Mouse (Mus musculus): ENCODE results near the gene Zfp991.
"Not testable (repeated sequence)": the region's sequence is repeated elsewhere in the genome, so short reads cannot be mapped to it uniquely, and the experiment has no call there.

The Zfp991 gene

GRCm38 (mm10) chr4:147186824-147187223, 55.0 kb downstream of the Zfp991 start:
- DNase-seq: not testable (repeated sequence)

GRCm38 (mm10) chr4:147187283-147187965, 55.6 kb downstream of the Zfp991 start:
- DNase-seq: not testable (repeated sequence)

GRCm38 (mm10) chr4:147195186-147195585, 63.3 kb downstream of the Zfp991 start:
- not testable (repeated sequence) for DNase-seq

- not testable (repeated sequence) for DNase-seq
Measured at GRCm38 (mm10) chr4:147197210-147197609, 65.4 kb downstream of the Zfp991 start.

GRCm38 (mm10) chr4:147199055-147199750, 67.4 kb downstream of the Zfp991 start:
- not testable (repeated sequence) for DNase-seq

- not testable (repeated sequence) for DNase-seq
Measured at GRCm38 (mm10) chr4:147201920-147202660, 70.3 kb downstream of the Zfp991 start.

GRCm38 (mm10) chr4:147212182-147212928, 80.5 kb downstream of the Zfp991 start:
- not testable (repeated sequence) for DNase-seq

GRCm38 (mm10) chr4:147214233-147214632, 82.4 kb downstream of the Zfp991 start:
- not testable (repeated sequence) for DNase-seq

GRCm38 (mm10) chr4:147217676-147218075, 85.8 kb downstream of the Zfp991 start:
- DNase-seq: not testable (repeated sequence)

- DNase-seq: peak; percentile 16 to 33
Measured at GRCm38 (mm10) chr4:147219319-147220070, 87.7 kb downstream of the Zfp991 start.

GRCm38 (mm10) chr4:147220226-147220625, 88.4 kb downstream of the Zfp991 start:
- peak; percentile 20 to 21 for DNase-seq

GRCm38 (mm10) chr4:147222021-147222420, 90.2 kb downstream of the Zfp991 start:
- DNase-seq: not testable (repeated sequence)

- DNase-seq: peak in 1 of 2 experiments; percentile 24
Measured at GRCm38 (mm10) chr4:147223778-147224435, 92.1 kb downstream of the Zfp991 start.

GRCm38 (mm10) chr4:147225616-147226015, 93.8 kb downstream of the Zfp991 start:
- not testable (repeated sequence) for DNase-seq

GRCm38 (mm10) chr4:147230026-147230425, 98.2 kb downstream of the Zfp991 start:
- not testable (repeated sequence) for DNase-seq

All from cerebellum, adult 18-20 months (tissue).